Mouse (Mus musculus) gastrocnemius, postnatal 4 days (tissue): ENCODE measurements at regions not wholly inside any gene's neighbourhood (a gene's known extent, or its start where the extent isn't known, plus 50 kb on each side); places are given as distances from the start of the nearest gene placed in this dataset.

Source experiments
- DNase-seq, 2 experiments: peaks; one replicate each; pipeline ENCODE4 v3.0.0; 2021 to 2022; ENCODE audit warnings: low spot score in 2 of 2, mixed read lengths in 2 of 2

GRCm38 (mm10) chr16:78170627-78171605 is 130.4 kb upstream of the Cxadr start:
- no peak for DNase-seq

- DNase-seq: no peak
These were observed 144.4 kb upstream of the Cxadr start for GRCm38 (mm10) chr16:78156876-78157232.

- peak in 1 of 2 experiments; percentile 36 for DNase-seq
These were observed 145.0 kb upstream of the Cxadr start for GRCm38 (mm10) chr16:78156138-78156875.

- DNase-seq: no peak
These were observed 147.2 kb upstream of the Cxadr start for GRCm38 (mm10) chr16:78153899-78154605.

GRCm38 (mm10) chr16:78144146-78144545 is 157.1 kb upstream of the Cxadr start:
- DNase-seq: no peak

- no peak for DNase-seq
These were observed 165.8 kb upstream of the Cxadr start for GRCm38 (mm10) chr16:78135501-78135900.

- no peak for DNase-seq
These were observed 166.8 kb upstream of the Cxadr start for GRCm38 (mm10) chr16:78134531-78134930.

- no peak for DNase-seq
These were observed 179.6 kb upstream of the Cxadr start for GRCm38 (mm10) chr16:78121668-78122067.

- no peak for DNase-seq
These were observed 180.9 kb upstream of the Cxadr start for GRCm38 (mm10) chr16:78120346-78120899.

GRCm38 (mm10) chr16:78104246-78104645 is 197.0 kb upstream of the Cxadr start:
- DNase-seq: no peak

- DNase-seq: peak; percentile 39 to 61
These were observed 199.6 kb upstream of the Cxadr start for GRCm38 (mm10) chr16:78101415-78102326.

GRCm38 (mm10) chr16:78099842-78100241 is 201.4 kb upstream of the Cxadr start:
- DNase-seq: no peak

GRCm38 (mm10) chr16:78099114-78099513 is 202.2 kb upstream of the Cxadr start:
- DNase-seq: peak in 1 of 2 experiments; percentile 19

- no peak for DNase-seq
These were observed 202.7 kb upstream of the Cxadr start for GRCm38 (mm10) chr16:78098555-78098954.

- DNase-seq: no peak
These were observed 204.7 kb upstream of the Cxadr start for GRCm38 (mm10) chr16:78096571-78096970.

GRCm38 (mm10) chr16:78090155-78090554 is 211.1 kb upstream of the Cxadr start:
- no peak for DNase-seq

GRCm38 (mm10) chr16:78067532-78068118 is 233.7 kb upstream of the Cxadr start:
- DNase-seq: no peak

- DNase-seq: no peak
These were observed 240.8 kb upstream of the Cxadr start for GRCm38 (mm10) chr16:78060516-78060915.

GRCm38 (mm10) chr16:78057549-78057948 is 243.7 kb upstream of the Cxadr start:
- DNase-seq: no peak

- no peak for DNase-seq
These were observed 249.2 kb upstream of the Cxadr start for GRCm38 (mm10) chr16:78052133-78052532.
